Mouse (Mus musculus) limb, embryonic 12.5 days (tissue): Measurements from ENCODE around the gene 9130213A22Rik. TPM values are rescaled to one million over a fixed set of nuclear protein-coding genes. Genes with fewer than 3 reads are reported as not detected.

Experiments
- ATAC-seq: fragments of 200-750 bp; cut with Nextera tagmentation; 2 replicates; pipeline ENCODE4 v1.8.0; 2017; ENCODE audit warnings: low read depth, moderate TSS enrichment; ENCODE audit not compliant: insufficient number of reproducible peaks, insufficient read depth, low FRiP score, low TSS enrichment
- H3K27ac ChIP-seq: fragments of 300-500 bp; sonication (generic); 2 replicates; pipeline ENCODE4 v1.5.1; 2016; ENCODE audit warnings: mild to moderate bottlenecking, moderate library complexity
- H3K27me3 ChIP-seq: fragments of 300-500 bp; sonication (generic); 2 replicates; pipeline ENCODE4 v1.6.1; 2016; ENCODE audit warnings: mild to moderate bottlenecking, moderate library complexity
- H3K36me3 ChIP-seq: fragments of 300-500 bp; sonication (generic); 2 replicates; pipeline ENCODE4 v1.6.1; 2016; ENCODE audit warnings: mild to moderate bottlenecking, moderate library complexity
- H3K4me1 ChIP-seq: fragments of 300-500 bp; sonication (generic); replicated peaks from 2 replicates; pipeline ENCODE4 v1.6.1; 2016
- H3K4me2 ChIP-seq: fragments of 300-500 bp; sonication (generic); 2 replicates; pipeline ENCODE4 v1.6.1; 2016; ENCODE audit warnings: mild to moderate bottlenecking, moderate library complexity
- H3K4me3 ChIP-seq: fragments of 300-500 bp; sonication (generic); replicated peaks from 2 replicates; pipeline ENCODE4 v1.5.1; 2016; ENCODE audit warnings: mild to moderate bottlenecking
- H3K9ac ChIP-seq: fragments of 300-500 bp; sonication (generic); replicated peaks from 2 replicates; pipeline ENCODE4 v1.6.1; 2016; ENCODE audit warnings: mild to moderate bottlenecking, moderate library complexity
- H3K9me3 ChIP-seq: fragments of 300-500 bp; sonication (generic); 2 replicates; pipeline ENCODE4 v1.6.1; 2016; ENCODE audit warnings: mild to moderate bottlenecking, moderate library complexity
- WGBS: fragments of 180-500 bp; shearing (Covaris S2); methylation state at CpG from one replicate; pipeline ENCODE4 v1.1.7; 2016; 5-methylcytosine and 5-hydroxymethylcytosine counted together
- polyA plus RNA-seq: library from polyadenylated mRNA; unstranded; fragments of >200 nt; fragmentation: Nextera tagmentation; extraction: Ambion mirVana; gene quantifications from 2 replicates; pipeline ENCODE4 v1.2.1, GENCODE M21; 2016

Gene 9130213A22Rik
- polyA plus RNA-seq, 1 experiment from 2014 or later = 0.76 TPM

- H3K4me3 ChIP-seq = no peak overlapping the region
- peaks cover 34% of the 10 kb centered on the region for H3K36me3 ChIP-seq
- no peak for ATAC-seq
- no peak overlapping the region for H3K27ac ChIP-seq
- H3K9me3 ChIP-seq = no peaks in the 10 kb centered on the region
- H3K4me2 ChIP-seq = no peak overlapping the region
- WGBS = 66% methylated on average over 7 of the region's 7 CpGs
- H3K27me3 ChIP-seq = no peaks in the 10 kb centered on the region
- H3K4me1 ChIP-seq = peaks cover 54% of the 10 kb centered on the region
- no peak overlapping the region for H3K9ac ChIP-seq
Measured at GRCm38 (mm10) chr11:69091566-69092385, 30.6 kb downstream of the 9130213A22Rik start.

GRCm38 (mm10) chr11:69090367-69090766 is 32.0 kb downstream of the 9130213A22Rik start:
- peak overlapping the region; percentile 98 for H3K4me2 ChIP-seq
- H3K27me3 ChIP-seq = no peaks in the 10 kb centered on the region
- H3K36me3 ChIP-seq = peaks cover 34% of the 10 kb centered on the region
- no peaks in the 10 kb centered on the region for H3K9me3 ChIP-seq
- WGBS = 64% methylated on average over 6 of the region's 6 CpGs
- ATAC-seq = no peak
- H3K9ac ChIP-seq = peak overlapping the region; percentile 99; the same call in 1 of the 2 replicates
- H3K4me3 ChIP-seq = peak overlapping the region; percentile 97; the same call in 1 of the 2 replicates
- no peak overlapping the region for H3K27ac ChIP-seq
- peaks cover 40% of the 10 kb centered on the region for H3K4me1 ChIP-seq

- H3K4me3 ChIP-seq = peak overlapping the region; percentile 97
- peaks cover 40% of the 10 kb centered on the region for H3K4me1 ChIP-seq
- H3K27me3 ChIP-seq = no peaks in the 10 kb centered on the region
- no peak for ATAC-seq
- peaks cover 34% of the 10 kb centered on the region for H3K36me3 ChIP-seq
- no peaks in the 10 kb centered on the region for H3K9me3 ChIP-seq
- peak overlapping the region; percentile 99 for H3K9ac ChIP-seq
- peak overlapping the region; percentile 98 for H3K4me2 ChIP-seq
- WGBS = 87% methylated on average over 12 of the region's 12 CpGs
- no peak overlapping the region for H3K27ac ChIP-seq
Measured at GRCm38 (mm10) chr11:69089616-69090290, 32.6 kb downstream of the 9130213A22Rik start.

- WGBS = 12% methylated on average over 25 of the region's 25 CpGs
Measured at GRCm38 (mm10) chr11:69088856-69089615, 33.4 kb downstream of the 9130213A22Rik start.

GRCm38 (mm10) chr11:69088103-69088855 is 34.1 kb downstream of the 9130213A22Rik start, which contains the start of gene Vamp2:
Vamp2 (plus strand) TSS chr11:69088490.
- Histone ChIP-seq H3K9me3 (no peaks in the 10 kb centered on the region), H3K4me2 (peak within 1 kb of the TSS; percentile 98), H3K36me3 (peaks cover 34% of the 10 kb centered on the region), H3K9ac (peak within 1 kb of the TSS; percentile 99), H3K4me3 (peak within 1 kb of the TSS; percentile 97), H3K27me3 (no peaks in the 10 kb centered on the region), H3K4me1 (peaks cover 36% of the 10 kb centered on the region), H3K27ac (peak within 1 kb of the TSS; percentile 93)
- 1% methylated on average over 64 of the region's 67 CpGs for WGBS
- ATAC-seq = peak; percentile 77

More at GRCm38 (mm10) chr11:69088856-69089615, 33.4 kb downstream of the 9130213A22Rik start:
- Histone ChIP-seq H3K4me2 (peak overlapping the region; percentile 98), H3K4me3 (peak overlapping the region; percentile 97), H3K9me3 (no peaks in the 10 kb centered on the region), H3K9ac (peak overlapping the region; percentile 99), H3K36me3 (peaks cover 34% of the 10 kb centered on the region), H3K4me1 (peaks cover 36% of the 10 kb centered on the region), H3K27me3 (no peaks in the 10 kb centered on the region), H3K27ac (peak overlapping the region; percentile 93)
- no peak; the same call in 1 of the 2 replicates for ATAC-seq

- ATAC-seq = no peak
- Histone ChIP-seq H3K9me3 (no peaks in the 10 kb centered on the region), H3K4me3 (peak overlapping the region; percentile 97), H3K27ac (no peak overlapping the region), H3K27me3 (no peaks in the 10 kb centered on the region), H3K9ac (no peak overlapping the region; the same call in 1 of the 2 replicates), H3K36me3 (peaks cover 31% of the 10 kb centered on the region), H3K4me2 (peak overlapping the region; percentile 98), H3K4me1 (peaks cover 36% of the 10 kb centered on the region)
- WGBS = 67% methylated on average over 2 of the region's 2 CpGs
Measured at GRCm38 (mm10) chr11:69087597-69087996, 34.8 kb downstream of the 9130213A22Rik start.

GRCm38 (mm10) chr11:69087082-69087481 is 35.3 kb downstream of the 9130213A22Rik start:
- WGBS = 16% methylated on average over 4 of the region's 4 CpGs
- Histone ChIP-seq H3K9ac (no peak overlapping the region; the same call in 1 of the 2 replicates), H3K36me3 (peaks cover 26% of the 10 kb centered on the region), H3K27ac (0 out of 2 replicates have a peak overlapping the region, but pooled peaks have one; percentile 50), H3K4me1 (peaks cover 36% of the 10 kb centered on the region), H3K9me3 (no peaks in the 10 kb centered on the region), H3K4me2 (peak overlapping the region; percentile 98), H3K27me3 (no peaks in the 10 kb centered on the region), H3K4me3 (no peak overlapping the region)
- ATAC-seq = no peak

GRCm38 (mm10) chr11:69086390-69086789 is 36.0 kb downstream of the 9130213A22Rik start:
- ATAC-seq = no peak
- Histone ChIP-seq H3K36me3 (peaks cover 19% of the 10 kb centered on the region), H3K27ac (0 out of 2 replicates have a peak overlapping the region, but pooled peaks have one; percentile 50), H3K4me1 (peaks cover 32% of the 10 kb centered on the region), H3K9me3 (no peaks in the 10 kb centered on the region), H3K9ac (no peak overlapping the region; the same call in 1 of the 2 replicates), H3K4me3 (no peak overlapping the region), H3K4me2 (no peak overlapping the region), H3K27me3 (no peaks in the 10 kb centered on the region)
- 55% methylated on average over 6 of the region's 6 CpGs for WGBS

- Histone ChIP-seq H3K4me1 (peaks cover 28% of the 10 kb centered on the region), H3K9me3 (no peaks in the 10 kb centered on the region), H3K27me3 (no peaks in the 10 kb centered on the region), H3K9ac (no peak overlapping the region), H3K4me3 (no peak overlapping the region), H3K4me2 (no peak overlapping the region), H3K36me3 (peaks cover 11% of the 10 kb centered on the region), H3K27ac (0 out of 2 replicates have a peak overlapping the region, but pooled peaks have one; percentile 23)
- ATAC-seq = no peak
- 63% methylated on average over 6 of the region's 6 CpGs for WGBS
Measured at GRCm38 (mm10) chr11:69085608-69086007, 36.8 kb downstream of the 9130213A22Rik start.

GRCm38 (mm10) chr11:69081613-69082012 is 40.8 kb downstream of the 9130213A22Rik start:
- WGBS = 92% methylated on average over 7 of the region's 7 CpGs
- no peaks in the 10 kb centered on the region for H3K36me3 ChIP-seq
- no peak overlapping the region for H3K4me3 ChIP-seq
- peaks cover 12% of the 10 kb centered on the region for H3K4me1 ChIP-seq
- no peak for ATAC-seq
- no peak overlapping the region for H3K4me2 ChIP-seq
- H3K27me3 ChIP-seq = no peaks in the 10 kb centered on the region
- H3K9ac ChIP-seq = no peak overlapping the region
- no peak overlapping the region for H3K27ac ChIP-seq
- H3K9me3 ChIP-seq = no peaks in the 10 kb centered on the region
